Mouse (Mus musculus): Measurements from ENCODE around the gene Erp27. TPM values are rescaled to one million over a fixed set of nuclear protein-coding genes. Genes with fewer than 3 reads are reported as not detected.

Gene Erp27
- polyA plus RNA-seq, 1 experiment from 2014 or later, result 1.7 TPM

DNA sequence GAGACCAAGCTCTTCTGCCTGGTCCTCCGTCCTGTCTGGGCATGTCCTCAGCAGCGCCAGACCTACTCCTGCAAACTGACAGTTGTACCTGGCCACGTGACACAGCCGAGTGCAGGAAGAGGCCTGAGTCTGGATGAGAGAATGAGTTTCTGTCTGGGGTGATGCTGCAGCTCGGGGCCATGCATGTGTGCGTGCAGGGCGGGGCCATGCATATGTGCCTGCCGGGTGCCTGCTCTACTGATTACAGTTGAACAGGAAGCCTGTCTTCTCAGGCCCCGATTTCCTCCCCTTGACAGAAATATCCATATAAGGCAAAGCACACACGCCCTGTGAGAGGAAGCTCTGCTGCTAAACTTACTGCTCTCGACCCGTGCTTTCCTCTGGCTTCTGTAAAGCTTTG lies 8.7 kb upstream of the Erp27 start:
- H3K4me3 ChIP-seq (ENCODE audit: control insufficient read depth in 1 of 2, insufficient read depth in 1 of 2, low read depth in 1 of 2, low read length in 2 of 2), result peak overlapping the region; percentile 18 to 19
- peak overlapping the region; percentile 47 for H3K4me2 ChIP-seq (ENCODE audit: low read length)
- 1% methylated on average over 12 of the region's 12 CpGs for WGBS
- H3K9ac ChIP-seq (ENCODE audit: low read length), result peak overlapping the region; percentile 19
- peaks cover 9 to 10% of the 10 kb centered on the region in 2 experiments for H3K4me1 ChIP-seq (ENCODE audit: control insufficient read depth in 2 of 2, insufficient read depth in 2 of 2, low read length in 2 of 2)
- H3K27me3 ChIP-seq (ENCODE audit: control insufficient read depth, insufficient read depth, low read length), result no peaks in the 10 kb centered on the region
- H3K9me3 ChIP-seq (ENCODE audit: control insufficient read depth, low read length), result no peaks in the 10 kb centered on the region
- peak; percentile 93 for ATAC-seq (ENCODE audit: insufficient number of reproducible peaks, insufficient read depth, low FRiP score, low read depth)
- H3K36me3 ChIP-seq (ENCODE audit: control insufficient read depth, insufficient read depth, low read length), result peaks cover 13% of the 10 kb centered on the region
- peak overlapping the region; percentile 70 to 73 for H3K27ac ChIP-seq (replicated peaks in 1 of 2; ENCODE audit: control insufficient read depth in 1 of 2, insufficient read depth in 1 of 2, low read depth in 2 of 2, low read length in 2 of 2)

DNA sequence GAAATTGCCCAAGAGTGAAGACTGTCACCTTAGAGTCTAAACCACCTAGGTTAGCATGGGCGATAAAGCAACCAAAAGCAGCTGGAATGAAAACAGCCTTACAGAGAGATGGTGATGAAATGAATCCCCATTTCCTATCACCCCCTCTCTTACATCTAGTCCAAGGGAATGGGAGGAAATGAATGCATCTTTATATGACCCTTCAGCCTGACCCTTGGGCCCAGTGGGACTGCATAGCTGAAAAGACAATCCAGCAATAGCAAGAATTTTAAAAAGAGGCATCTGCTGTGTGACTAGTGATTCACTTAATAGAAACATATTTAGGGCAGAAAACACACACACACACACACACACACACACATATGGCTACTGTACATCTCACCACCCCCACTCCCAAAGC lies 5.6 kb upstream of the Erp27 start:
- Histone ChIP-seq H3K9me3 (ENCODE audit: control insufficient read depth, low read length) (no peaks in the 10 kb centered on the region), H3K4me3 (ENCODE audit: control insufficient read depth in 1 of 2, insufficient read depth in 1 of 2, low read depth in 1 of 2, low read length in 2 of 2) (no peak overlapping the region), H3K27me3 (ENCODE audit: control insufficient read depth, insufficient read depth, low read length) (no peaks in the 10 kb centered on the region), H3K4me2 (ENCODE audit: low read length) (no peak overlapping the region), H3K27ac (replicated peaks in 1 of 2; ENCODE audit: control insufficient read depth in 1 of 2, insufficient read depth in 1 of 2, low read depth in 2 of 2, low read length in 2 of 2) (no peak overlapping the region), H3K9ac (ENCODE audit: low read length) (no peak overlapping the region), H3K36me3 (ENCODE audit: control insufficient read depth, insufficient read depth, low read length) (peaks cover 25% of the 10 kb centered on the region), H3K4me1 (ENCODE audit: control insufficient read depth in 2 of 2, insufficient read depth in 2 of 2, low read length in 2 of 2) (peaks cover 10 to 11% of the 10 kb centered on the region in 2 experiments)
- no peak for ATAC-seq (ENCODE audit: insufficient number of reproducible peaks, insufficient read depth, low FRiP score, low read depth)
- WGBS, result 81% methylated on average over 1 of the region's 1 CpGs

DNA sequence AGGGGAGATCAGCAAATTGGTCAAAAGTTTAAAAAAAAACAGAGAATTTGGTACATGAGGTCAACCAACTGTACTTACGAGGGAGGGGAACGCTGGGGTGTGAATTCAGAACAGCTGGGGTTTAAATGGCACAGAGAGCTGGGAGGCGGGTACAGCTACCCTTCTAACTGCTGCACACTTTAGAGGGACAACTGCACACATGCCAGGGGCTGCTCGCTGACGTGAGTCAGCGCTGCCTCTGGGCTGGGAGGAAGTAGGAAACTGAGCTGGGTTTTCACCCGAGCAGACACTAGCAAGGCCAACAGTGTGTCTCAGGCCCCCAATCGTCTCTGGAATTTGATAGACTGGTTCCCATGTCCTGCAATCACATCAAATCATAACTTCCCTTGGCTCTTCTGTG lies 3.1 kb upstream of the Erp27 start:
- H3K4me1 ChIP-seq (ENCODE audit: control insufficient read depth in 2 of 2, insufficient read depth in 2 of 2, low read length in 2 of 2), result peaks cover 3 to 4% of the 10 kb centered on the region in 2 experiments; a peak in 2 of 4 replicates
- 61% methylated on average over 8 of the region's 8 CpGs for WGBS
- peaks cover 19% of the 10 kb centered on the region for H3K36me3 ChIP-seq (ENCODE audit: control insufficient read depth, insufficient read depth, low read length)
- no peaks in the 10 kb centered on the region for H3K27me3 ChIP-seq (ENCODE audit: control insufficient read depth, insufficient read depth, low read length)
- H3K27ac ChIP-seq (replicated peaks in 1 of 2; ENCODE audit: control insufficient read depth in 1 of 2, insufficient read depth in 1 of 2, low read depth in 2 of 2, low read length in 2 of 2), result no peak overlapping the region
- H3K9me3 ChIP-seq (ENCODE audit: control insufficient read depth, low read length), result no peaks in the 10 kb centered on the region
- no peak for ATAC-seq (ENCODE audit: insufficient number of reproducible peaks, insufficient read depth, low FRiP score, low read depth)
- H3K9ac ChIP-seq (ENCODE audit: low read length), result no peak overlapping the region
- no peak overlapping the region for H3K4me3 ChIP-seq (ENCODE audit: control insufficient read depth in 1 of 2, insufficient read depth in 1 of 2, low read depth in 1 of 2, low read length in 2 of 2)
- no peak overlapping the region for H3K4me2 ChIP-seq (ENCODE audit: low read length)

DNA sequence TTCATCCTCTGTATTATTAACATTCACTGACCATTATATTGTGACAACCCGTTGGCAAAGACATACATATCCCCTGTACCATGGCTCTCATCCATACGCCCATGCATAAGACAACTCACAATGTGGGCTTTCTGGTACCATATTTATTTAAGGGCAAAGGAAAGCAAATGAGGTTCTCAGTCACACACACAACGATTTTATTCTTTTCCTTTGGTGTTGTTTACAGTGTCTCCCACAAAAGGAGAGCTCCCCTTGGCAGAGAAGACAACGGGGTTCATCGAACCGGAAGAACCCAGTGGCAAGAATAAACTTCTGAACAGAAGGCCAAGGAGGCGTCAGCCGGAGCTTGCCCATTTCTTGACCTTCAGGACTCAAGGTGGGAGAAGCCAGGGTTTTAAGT lies 1.6 kb upstream of the Erp27 start, which contains the start of gene Pde6h:
Pde6h (plus strand) TSS at position 301 of the 400 bp plus-strand sequence.
- ATAC-seq (ENCODE audit: insufficient number of reproducible peaks, insufficient read depth, low FRiP score, low read depth), result no peak
- H3K4me3 ChIP-seq (ENCODE audit: control insufficient read depth in 1 of 2, insufficient read depth in 1 of 2, low read depth in 1 of 2, low read length in 2 of 2), result no peak within 1 kb of the TSS
- no peaks in the 10 kb centered on the region for H3K9me3 ChIP-seq (ENCODE audit: control insufficient read depth, low read length)
- no peak within 1 kb of the TSS for H3K27ac ChIP-seq (replicated peaks in 1 of 2; ENCODE audit: control insufficient read depth in 1 of 2, insufficient read depth in 1 of 2, low read depth in 2 of 2, low read length in 2 of 2)
- no peak within 1 kb of the TSS for H3K4me2 ChIP-seq (ENCODE audit: low read length)
- H3K27me3 ChIP-seq (ENCODE audit: control insufficient read depth, insufficient read depth, low read length), result no peaks in the 10 kb centered on the region
- WGBS, result 92% methylated on average over 8 of the region's 8 CpGs
- no peak within 1 kb of the TSS for H3K9ac ChIP-seq (ENCODE audit: low read length)
- peaks cover 3 to 4% of the 10 kb centered on the region in 2 experiments; a peak in 2 of 4 replicates for H3K4me1 ChIP-seq (ENCODE audit: control insufficient read depth in 2 of 2, insufficient read depth in 2 of 2, low read length in 2 of 2)
- H3K36me3 ChIP-seq (ENCODE audit: control insufficient read depth, insufficient read depth, low read length), result peaks cover 16% of the 10 kb centered on the region

DNA sequence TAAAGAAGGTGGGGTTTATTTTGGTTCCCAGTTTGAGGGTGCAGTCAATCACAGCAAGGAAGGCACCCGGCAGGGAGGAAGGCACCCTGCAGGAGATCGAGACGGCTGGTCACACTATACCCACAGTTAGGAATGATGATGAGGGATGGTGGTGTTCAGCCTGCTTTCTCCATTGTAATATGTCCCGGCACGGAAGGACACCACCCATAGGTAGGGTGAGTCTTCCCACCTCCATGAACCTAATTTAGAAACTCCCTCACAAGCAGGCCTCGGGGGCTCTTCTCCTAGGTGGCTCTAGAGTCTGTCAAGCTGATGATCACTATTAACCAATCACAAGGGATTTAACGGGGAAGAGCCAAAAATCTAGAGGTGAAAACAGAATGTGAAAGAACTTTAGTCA lies 891 bp upstream of the Erp27 start:
- ATAC-seq (ENCODE audit: insufficient number of reproducible peaks, insufficient read depth, low FRiP score, low read depth), result no peak
- no peak overlapping the region for H3K4me2 ChIP-seq (ENCODE audit: low read length)
- H3K4me3 ChIP-seq (ENCODE audit: control insufficient read depth in 1 of 2, insufficient read depth in 1 of 2, low read depth in 1 of 2, low read length in 2 of 2), result no peak overlapping the region
- H3K9ac ChIP-seq (ENCODE audit: low read length), result no peak overlapping the region
- no peak overlapping the region for H3K27ac ChIP-seq (replicated peaks in 1 of 2; ENCODE audit: control insufficient read depth in 1 of 2, insufficient read depth in 1 of 2, low read depth in 2 of 2, low read length in 2 of 2)
- no peaks in the 10 kb centered on the region for H3K27me3 ChIP-seq (ENCODE audit: control insufficient read depth, insufficient read depth, low read length)
- H3K4me1 ChIP-seq (ENCODE audit: control insufficient read depth in 2 of 2, insufficient read depth in 2 of 2, low read length in 2 of 2), result peaks cover 3 to 4% of the 10 kb centered on the region in 2 experiments; a peak in 2 of 4 replicates
- WGBS, result 87% methylated on average over 7 of the region's 7 CpGs
- no peaks in the 10 kb centered on the region for H3K9me3 ChIP-seq (ENCODE audit: control insufficient read depth, low read length)
- H3K36me3 ChIP-seq (ENCODE audit: control insufficient read depth, insufficient read depth, low read length), result peaks cover 12% of the 10 kb centered on the region

DNA sequence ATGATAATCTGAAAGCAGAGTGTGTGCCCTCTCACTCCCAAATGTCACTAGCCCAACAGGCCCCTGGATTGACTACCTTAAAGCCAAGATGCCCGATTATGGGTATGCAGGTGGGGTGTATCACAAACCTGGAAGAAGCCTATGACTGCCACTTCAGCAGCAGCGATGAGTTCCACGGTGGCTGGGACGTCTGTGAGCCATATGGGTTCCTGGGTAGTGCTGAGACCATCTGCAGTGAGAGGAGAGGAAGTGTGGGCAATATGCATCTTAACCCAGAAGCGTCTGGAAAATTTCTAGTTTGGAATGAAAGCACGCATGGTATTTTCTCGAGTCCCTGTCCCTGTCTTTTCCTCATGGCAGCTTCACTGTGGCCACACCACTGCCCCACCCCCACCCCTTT lies 379 bp downstream of the Erp27 start:
- no peak overlapping the region for H3K9ac ChIP-seq (ENCODE audit: low read length)
- H3K4me1 ChIP-seq (ENCODE audit: control insufficient read depth in 2 of 2, insufficient read depth in 2 of 2, low read length in 2 of 2), result peaks cover 3 to 4% of the 10 kb centered on the region in 2 experiments; a peak in 2 of 4 replicates
- H3K27ac ChIP-seq (replicated peaks in 1 of 2; ENCODE audit: control insufficient read depth in 1 of 2, insufficient read depth in 1 of 2, low read depth in 2 of 2, low read length in 2 of 2), result no peak overlapping the region
- H3K4me3 ChIP-seq (ENCODE audit: control insufficient read depth in 1 of 2, insufficient read depth in 1 of 2, low read depth in 1 of 2, low read length in 2 of 2), result no peak overlapping the region
- no peaks in the 10 kb centered on the region for H3K27me3 ChIP-seq (ENCODE audit: control insufficient read depth, insufficient read depth, low read length)
- no peak for ATAC-seq (ENCODE audit: insufficient number of reproducible peaks, insufficient read depth, low FRiP score, low read depth)
- H3K36me3 ChIP-seq (ENCODE audit: control insufficient read depth, insufficient read depth, low read length), result peaks cover 12% of the 10 kb centered on the region
- 61% methylated on average over 7 of the region's 7 CpGs for WGBS
- H3K9me3 ChIP-seq (ENCODE audit: control insufficient read depth, low read length), result no peaks in the 10 kb centered on the region
- no peak overlapping the region for H3K4me2 ChIP-seq (ENCODE audit: low read length)

DNA sequence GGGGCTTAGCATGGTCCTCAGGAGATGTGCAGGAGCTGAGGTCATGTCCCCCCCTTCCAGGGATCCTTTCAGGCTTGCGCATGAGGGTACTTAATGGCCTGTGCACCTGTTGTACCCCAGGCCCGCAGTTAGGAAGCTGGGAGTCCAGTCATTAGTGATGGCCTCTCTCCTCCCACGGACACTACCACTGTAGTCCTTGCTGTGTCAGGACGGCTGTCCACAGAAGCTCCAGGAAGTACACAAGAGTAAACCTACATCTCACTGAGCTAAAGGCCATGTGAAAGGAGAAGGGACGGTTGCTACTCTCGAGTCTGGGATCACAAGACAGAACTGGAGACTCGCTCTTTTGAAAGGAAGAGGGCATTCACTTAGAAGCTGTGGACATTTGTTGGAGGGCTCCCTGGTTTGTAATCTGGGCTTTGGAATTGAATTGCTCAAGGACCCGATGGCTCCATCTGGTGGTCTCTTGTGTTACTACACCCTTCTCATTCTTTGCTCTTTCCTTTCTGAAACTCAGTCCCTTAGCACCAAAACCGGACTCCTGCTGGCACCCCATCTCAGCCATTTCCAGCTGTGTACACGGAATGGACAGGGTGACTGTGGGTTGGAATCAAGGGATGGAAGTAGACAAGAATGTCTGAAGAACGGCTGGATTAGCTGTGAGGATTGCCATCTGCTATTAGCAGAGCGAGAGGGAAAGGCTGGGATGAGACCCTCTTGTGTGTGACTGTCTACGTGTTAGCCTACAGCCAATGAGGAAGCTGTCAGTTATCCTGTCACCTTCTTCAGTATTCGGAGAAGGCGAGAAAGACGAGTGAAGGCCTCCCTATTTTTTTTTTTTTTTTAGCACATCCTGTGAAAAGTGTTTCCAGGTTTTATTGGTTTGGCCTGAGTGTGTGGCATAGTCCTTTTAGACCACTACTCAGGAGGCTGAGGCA lies 1.4 kb downstream of the Erp27 start:
- H3K27me3 ChIP-seq (ENCODE audit: control insufficient read depth, insufficient read depth, low read length), result no peaks in the 10 kb centered on the region
- 34% methylated on average over 16 of the region's 16 CpGs for WGBS
- H3K9me3 ChIP-seq (ENCODE audit: control insufficient read depth, low read length), result no peaks in the 10 kb centered on the region
- no peak for ATAC-seq (ENCODE audit: insufficient number of reproducible peaks, insufficient read depth, low FRiP score, low read depth)
- peaks cover 12% of the 10 kb centered on the region for H3K36me3 ChIP-seq (ENCODE audit: control insufficient read depth, insufficient read depth, low read length)
- no peak overlapping the region for H3K27ac ChIP-seq (replicated peaks in 1 of 2; ENCODE audit: control insufficient read depth in 1 of 2, insufficient read depth in 1 of 2, low read depth in 2 of 2, low read length in 2 of 2)
- no peak overlapping the region for H3K4me2 ChIP-seq (ENCODE audit: low read length)
- no peak overlapping the region for H3K4me3 ChIP-seq (ENCODE audit: control insufficient read depth in 1 of 2, insufficient read depth in 1 of 2, low read depth in 1 of 2, low read length in 2 of 2)
- H3K9ac ChIP-seq (ENCODE audit: low read length), result no peak overlapping the region
- peaks cover 3 to 4% of the 10 kb centered on the region in 2 experiments; a peak in 2 of 4 replicates for H3K4me1 ChIP-seq (ENCODE audit: control insufficient read depth in 2 of 2, insufficient read depth in 2 of 2, low read length in 2 of 2)

Measured in heart, embryonic 14.5 days (tissue).